Mouse (Mus musculus) kidney, embryonic 14.5 days (tissue): ENCODE data around the gene Syngap1. TPM values are rescaled to one million over a fixed set of nuclear protein-coding genes. Genes with fewer than 3 reads are reported as not detected.

ENCODE experiments used
- ATAC-seq: fragments of 200-750 bp; cut with Nextera tagmentation; 2 replicates; pipeline ENCODE4 v1.8.0; 2017; ENCODE audit warnings: moderate number of reproducible peaks, mild to moderate bottlenecking, moderate TSS enrichment, moderate library complexity; ENCODE audit not compliant: low FRiP score, low TSS enrichment
- H3K27ac ChIP-seq: fragments of 300-500 bp; sonication (generic); 2 replicates; pipeline ENCODE4 v1.5.1; 2014; ENCODE audit warnings: low read depth, mild to moderate bottlenecking, low read length, moderate library complexity, mixed read lengths
- H3K27me3 ChIP-seq: fragments of 300-500 bp; sonication (generic); 2 replicates; pipeline ENCODE4 v1.6.1; 2014; ENCODE audit warnings: mild to moderate bottlenecking, low read length; ENCODE audit not compliant: control insufficient read depth, insufficient read depth
- H3K36me3 ChIP-seq: fragments of 300-500 bp; sonication (generic); 2 replicates; pipeline ENCODE4 v1.6.1; 2014; ENCODE audit warnings: low read length, mixed read lengths; ENCODE audit not compliant: control insufficient read depth, insufficient read depth
- H3K4me1 ChIP-seq: fragments of 300-500 bp; sonication (generic); 2 replicates; pipeline ENCODE4 v1.6.1; 2014; ENCODE audit warnings: low read length, mixed read lengths; ENCODE audit not compliant: control insufficient read depth, insufficient read depth
- H3K4me2 ChIP-seq: fragments of 300-500 bp; sonication (generic); replicated peaks from 2 replicates; pipeline ENCODE4 v1.6.1; 2014; ENCODE audit warnings: low read depth, mild to moderate bottlenecking, low read length
- H3K4me3 ChIP-seq: fragments of 300-500 bp; sonication (generic); 2 replicates; pipeline ENCODE4 v1.5.1; 2014; ENCODE audit warnings: mild to moderate bottlenecking, low read length
- H3K9ac ChIP-seq: fragments of 300-500 bp; sonication (generic); 2 replicates; pipeline ENCODE4 v1.6.1; 2014; ENCODE audit warnings: low read depth, mild to moderate bottlenecking, low read length, moderate library complexity
- H3K9me3 ChIP-seq: fragments of 300-500 bp; sonication (generic); 2 replicates; pipeline ENCODE4 v1.6.1; 2016; ENCODE audit warnings: low read length; ENCODE audit not compliant: control insufficient read depth
- WGBS: fragments of 180-500 bp; shearing (Covaris S2); extraction: QIAGEN DNeasy Blood & Tissue Kit; methylation state at CpG from one replicate; pipeline ENCODE4 v1.1.7; 2014; 5-methylcytosine and 5-hydroxymethylcytosine counted together
- polyA plus RNA-seq: library from polyadenylated mRNA; unstranded; fragments of >200 nt; fragmentation: Nextera tagmentation; extraction: Ambion mirVana; gene quantifications from 2 replicates; pipeline ENCODE4 v1.2.1, GENCODE M21; 2014

Syngap1 gene
- polyA plus RNA-seq, 1 experiment from 2014 or later, result 2.6 TPM

DNA sequence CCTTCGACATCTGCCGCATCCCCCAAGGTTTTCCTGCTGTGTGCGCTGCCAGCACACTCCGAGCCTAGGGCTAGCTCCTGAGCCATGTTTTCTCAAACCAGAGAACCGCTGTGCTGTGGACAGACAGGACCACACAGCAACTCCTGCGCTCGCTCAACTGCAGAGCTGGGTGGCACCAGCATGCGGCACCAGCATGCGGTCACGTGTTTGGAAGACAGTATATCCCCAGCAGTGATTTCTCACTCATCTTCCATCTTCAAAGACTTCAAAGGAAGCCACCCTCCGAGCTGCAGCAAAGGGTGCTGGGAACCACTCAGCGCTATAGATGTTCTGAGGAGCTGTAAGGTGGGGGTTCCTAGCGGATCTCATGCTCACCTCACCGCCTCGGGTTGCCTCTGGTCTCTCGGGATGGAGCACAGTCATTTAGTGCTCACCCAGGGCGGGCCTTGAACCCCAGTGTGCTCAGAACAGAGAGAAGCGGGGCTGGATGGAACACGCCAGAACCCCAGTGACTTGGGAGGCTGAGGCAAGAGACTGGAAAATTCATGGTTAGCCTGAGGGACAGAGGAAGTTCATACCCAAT, 63.9 kb downstream of the Syngap1 start:
- Histone ChIP-seq H3K9ac (no peak overlapping the region), H3K4me3 (no peak overlapping the region), H3K36me3 (no peaks in the 10 kb centered on the region), H3K4me1 (no peaks in the 10 kb centered on the region), H3K27me3 (no peaks in the 10 kb centered on the region), H3K9me3 (no peaks in the 10 kb centered on the region), H3K4me2 (no peak overlapping the region), H3K27ac (no peak overlapping the region)
- WGBS, result 32% methylated on average over 19 of the region's 19 CpGs
- no peak for ATAC-seq

DNA sequence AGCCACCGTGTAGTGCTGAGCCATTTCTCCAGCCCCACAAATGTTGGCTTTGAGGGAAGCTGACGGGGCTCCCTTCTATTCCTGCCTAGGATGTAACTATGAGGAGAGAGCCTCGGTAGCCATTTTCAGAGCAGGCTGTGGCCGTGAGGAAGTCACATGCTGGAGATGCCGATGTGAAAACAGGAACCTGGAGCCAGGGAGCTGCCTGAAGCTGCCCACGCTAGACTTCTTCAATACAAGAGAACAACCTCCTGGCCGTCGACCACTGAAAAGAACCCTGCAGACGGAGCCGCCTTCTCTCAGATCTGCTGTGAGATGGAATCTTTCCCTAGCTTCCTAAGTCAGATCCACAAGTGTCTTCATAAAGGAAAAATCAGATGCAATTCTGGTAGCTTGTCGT, 64.6 kb downstream of the Syngap1 start:
- 54% methylated on average over 11 of the region's 11 CpGs for WGBS

DNA sequence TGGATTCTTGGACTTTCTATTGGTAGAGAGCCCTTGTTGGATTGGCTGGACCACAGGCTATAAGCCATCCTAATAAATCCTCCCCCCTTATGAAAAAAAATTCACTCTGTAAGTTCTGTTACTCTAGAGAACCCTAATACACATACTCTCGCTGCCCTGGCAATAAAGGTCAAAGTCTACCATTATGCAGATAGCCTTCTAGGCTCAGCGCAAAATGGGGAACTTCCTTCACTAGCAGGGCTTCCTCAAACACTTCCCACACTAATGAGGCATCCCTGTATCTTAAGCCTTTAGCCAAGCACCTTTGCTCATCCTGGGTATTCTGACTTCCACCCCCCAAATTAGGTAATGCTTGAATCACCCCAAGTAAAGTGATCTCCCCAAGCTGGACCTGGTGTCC, 67.2 kb downstream of the Syngap1 start:
- H3K9ac ChIP-seq, result no peak overlapping the region
- no peak for ATAC-seq
- no peak overlapping the region for H3K4me2 ChIP-seq
- no peaks in the 10 kb centered on the region for H3K27me3 ChIP-seq
- WGBS, result 73% methylated on average over 2 of the region's 2 CpGs
- peaks cover 11% of the 10 kb centered on the region; the same call in 1 of the 2 replicates for H3K4me1 ChIP-seq
- H3K36me3 ChIP-seq, result no peaks in the 10 kb centered on the region
- H3K4me3 ChIP-seq, result no peak overlapping the region
- H3K9me3 ChIP-seq, result no peaks in the 10 kb centered on the region
- H3K27ac ChIP-seq, result no peak overlapping the region

More for the DNA sequence above, 64.6 kb downstream of the Syngap1 start:
- H3K27ac ChIP-seq, result no peak overlapping the region
- H3K36me3 ChIP-seq, result no peaks in the 10 kb centered on the region
- no peak for ATAC-seq
- no peak overlapping the region for H3K4me2 ChIP-seq
- no peaks in the 10 kb centered on the region for H3K4me1 ChIP-seq
- no peaks in the 10 kb centered on the region for H3K27me3 ChIP-seq
- H3K9me3 ChIP-seq, result no peaks in the 10 kb centered on the region
- H3K4me3 ChIP-seq, result no peak overlapping the region
- no peak overlapping the region for H3K9ac ChIP-seq

DNA sequence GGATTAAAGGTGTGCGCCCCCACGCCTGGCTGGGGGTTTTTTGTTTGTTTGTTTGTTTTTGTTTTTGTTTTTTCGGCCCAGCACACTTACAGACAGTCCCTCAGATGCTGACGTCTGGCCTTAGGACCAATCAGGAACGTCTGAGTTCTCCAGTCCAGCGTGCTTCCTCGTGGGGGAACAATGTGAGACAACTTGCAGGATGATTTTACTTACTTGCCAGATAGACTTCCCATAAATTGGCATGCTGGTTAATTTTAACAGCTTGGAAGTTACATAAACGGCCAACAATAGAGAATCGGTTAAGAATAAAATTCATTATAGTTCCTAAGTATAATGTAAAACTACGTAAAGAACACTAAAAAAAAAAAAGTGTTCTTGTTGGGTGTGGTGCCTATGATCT, 70.1 kb downstream of the Syngap1 start:
- Histone ChIP-seq H3K27me3 (no peaks in the 10 kb centered on the region), H3K9me3 (no peaks in the 10 kb centered on the region), H3K4me3 (no peak overlapping the region), H3K9ac (no peak overlapping the region), H3K36me3 (no peaks in the 10 kb centered on the region), H3K4me2 (no peak overlapping the region), H3K4me1 (peaks cover 11% of the 10 kb centered on the region; the same call in 1 of the 2 replicates), H3K27ac (no peak overlapping the region)
- WGBS, result 91% methylated on average over 10 of the region's 10 CpGs
- ATAC-seq, result no peak

DNA sequence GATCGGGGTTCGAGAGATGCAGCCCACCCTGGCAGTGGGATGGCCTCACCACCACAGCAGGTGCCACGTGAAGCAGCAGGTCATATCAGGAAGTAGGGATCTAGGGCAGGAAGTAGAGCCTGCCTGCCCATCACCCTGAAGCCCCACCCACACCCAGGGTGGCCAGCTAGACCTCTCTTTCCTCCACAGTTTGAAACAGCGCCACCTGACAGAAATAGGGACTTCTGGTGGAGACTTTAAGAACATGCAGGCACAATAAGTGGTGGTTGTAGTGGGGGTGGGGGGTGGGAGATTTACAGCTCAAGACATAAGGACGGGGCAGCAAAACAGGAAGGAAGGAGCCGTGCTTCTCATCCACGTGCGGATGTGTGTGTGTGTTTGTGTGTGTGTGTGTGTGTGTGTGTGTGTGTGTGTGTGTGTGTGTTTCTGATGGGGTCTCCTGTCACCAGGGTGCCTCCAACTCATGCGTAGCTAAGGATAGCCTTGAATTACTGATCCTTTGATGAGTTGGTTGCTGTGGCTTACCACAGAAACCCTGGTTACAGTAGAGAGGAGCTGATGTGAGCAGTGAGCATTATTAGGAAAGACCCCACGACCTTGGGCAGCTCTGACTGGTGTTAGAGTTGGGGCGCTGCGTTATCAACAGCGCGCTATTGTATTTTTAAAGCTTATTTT, 71.1 kb downstream of the Syngap1 start:
- ATAC-seq, result no peak

DNA sequence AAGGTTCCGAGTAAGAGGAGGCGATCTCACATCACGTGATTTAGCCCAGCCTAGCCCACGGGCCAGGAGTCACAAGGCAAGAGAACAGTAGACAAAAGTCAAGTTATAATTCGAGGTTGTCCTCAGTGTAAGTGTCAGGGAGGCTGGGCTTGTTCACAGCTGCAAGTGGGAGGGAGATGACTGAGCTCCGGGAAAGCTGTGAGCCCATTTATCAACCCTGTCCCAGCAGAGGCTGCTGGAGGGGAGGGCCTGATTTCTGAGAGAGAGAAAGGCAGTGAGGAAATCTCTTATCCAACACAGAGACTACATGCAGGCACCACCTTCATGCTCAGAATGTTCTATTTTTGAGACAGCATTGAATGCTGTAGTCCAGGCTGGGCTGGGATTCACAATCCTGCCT, 71.9 kb downstream of the Syngap1 start:
- no peaks in the 10 kb centered on the region for H3K9me3 ChIP-seq
- no peak overlapping the region for H3K4me3 ChIP-seq
- H3K27ac ChIP-seq, result no peak overlapping the region; the same call in 1 of the 2 replicates
- ATAC-seq, result peak; percentile 56
- H3K27me3 ChIP-seq, result no peaks in the 10 kb centered on the region
- no peak overlapping the region for H3K9ac ChIP-seq
- H3K4me1 ChIP-seq, result peaks cover 11% of the 10 kb centered on the region; the same call in 1 of the 2 replicates
- H3K36me3 ChIP-seq, result no peaks in the 10 kb centered on the region
- WGBS, result 20% methylated on average over 6 of the region's 6 CpGs
- H3K4me2 ChIP-seq, result peak overlapping the region; percentile 1; the same call in 1 of the 2 replicates

More for the DNA sequence above, 71.1 kb downstream of the Syngap1 start:
- Histone ChIP-seq H3K4me2 (peak overlapping the region; percentile 1; the same call in 1 of the 2 replicates), H3K9ac (no peak overlapping the region), H3K4me3 (no peak overlapping the region), H3K9me3 (no peaks in the 10 kb centered on the region), H3K36me3 (no peaks in the 10 kb centered on the region), H3K4me1 (peaks cover 11% of the 10 kb centered on the region; the same call in 1 of the 2 replicates), H3K27me3 (no peaks in the 10 kb centered on the region), H3K27ac (no peak overlapping the region; the same call in 1 of the 2 replicates)
- 52% methylated on average over 14 of the region's 14 CpGs for WGBS

DNA sequence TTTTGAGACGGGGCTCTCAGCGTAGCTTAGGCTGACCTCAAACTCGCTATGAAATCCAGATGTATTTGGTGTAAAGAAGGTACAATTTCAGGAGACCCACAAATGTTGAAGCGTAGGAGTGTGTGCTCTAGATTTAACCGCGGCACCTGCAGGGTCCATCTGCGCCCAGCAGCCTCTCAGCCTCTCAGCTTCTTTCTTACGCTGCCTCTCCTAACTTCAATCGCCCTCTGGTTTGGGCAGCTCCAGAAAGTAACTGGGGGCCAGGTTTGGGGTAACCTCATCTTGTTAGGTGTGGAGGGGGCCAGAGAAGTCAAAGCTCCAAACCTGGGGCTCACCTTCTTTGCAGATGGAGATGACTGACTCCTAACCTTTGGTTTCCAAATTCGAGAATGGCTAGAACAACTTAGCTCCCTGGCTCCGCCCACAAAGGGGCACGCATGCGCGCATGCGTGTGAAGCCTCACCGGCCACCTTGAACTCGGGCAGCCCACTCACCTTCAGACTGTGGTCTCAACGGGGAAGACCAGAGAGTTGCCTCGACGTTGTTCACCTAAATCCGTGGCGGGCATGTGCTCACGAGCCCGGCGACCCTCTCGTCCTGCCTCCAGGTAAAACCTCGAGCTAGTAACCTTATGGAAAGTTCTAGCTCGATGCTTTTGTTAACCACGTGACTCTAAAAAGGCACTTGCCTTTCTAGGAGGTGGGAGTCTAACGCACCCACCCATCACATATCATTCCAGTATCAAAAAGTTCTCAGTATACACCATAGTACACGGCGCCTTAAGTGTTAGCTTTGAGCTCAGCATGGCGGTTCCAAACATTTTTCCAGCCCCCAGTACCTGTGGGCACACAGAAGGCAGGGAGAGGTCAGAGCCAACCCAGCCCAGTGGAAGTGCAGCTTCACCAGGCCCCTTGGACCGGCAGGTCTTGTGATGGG, 76.8 kb downstream of the Syngap1 start:
- WGBS, result 9% methylated on average over 34 of the region's 34 CpGs
- H3K9ac ChIP-seq, result peak overlapping the region; percentile 49; the same call in 1 of the 2 replicates
- peak; percentile 68 for ATAC-seq

DNA sequence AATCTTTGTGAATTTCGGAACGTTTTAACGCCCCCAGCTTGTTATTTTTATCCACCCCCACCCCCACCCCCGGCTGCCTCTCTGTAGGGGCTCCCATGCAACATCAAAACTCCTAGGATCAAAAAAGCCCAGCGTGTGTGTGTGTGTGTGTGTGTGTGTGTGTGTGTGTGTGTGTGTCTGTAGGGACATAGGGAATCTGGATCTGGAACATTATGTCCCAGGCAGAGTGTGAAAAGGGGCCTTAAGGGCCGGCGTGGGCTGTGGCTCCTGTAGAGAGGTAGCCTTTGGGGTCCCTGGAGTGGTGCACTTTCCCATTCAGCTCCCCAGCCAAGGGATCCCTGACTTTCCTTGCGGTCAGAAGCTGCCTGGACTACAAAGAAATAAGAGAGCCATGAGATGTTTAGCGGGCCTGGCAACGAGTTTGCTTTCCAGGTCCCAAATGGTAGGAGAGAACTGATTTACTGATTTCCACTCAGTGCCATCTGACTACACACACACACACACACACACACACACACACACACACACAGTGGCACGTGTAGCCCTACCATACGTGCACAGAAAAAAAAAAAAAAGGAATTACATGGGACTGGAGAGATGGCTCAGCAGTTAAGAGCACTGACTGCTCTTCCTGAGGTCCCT, 77.6 kb downstream of the Syngap1 start:
- Histone ChIP-seq H3K9ac (peak overlapping the region; percentile 49; the same call in 1 of the 2 replicates), H3K36me3 (peaks cover 36% of the 10 kb centered on the region; the same call in 1 of the 2 replicates), H3K4me3 (peak overlapping the region; percentile 46), H3K27ac (peak overlapping the region; percentile 65; the same call in 1 of the 2 replicates), H3K9me3 (no peaks in the 10 kb centered on the region), H3K4me2 (peak overlapping the region; percentile 58), H3K4me1 (no peaks in the 10 kb centered on the region), H3K27me3 (no peaks in the 10 kb centered on the region)
- ATAC-seq, result no peak
- 35% methylated on average over 12 of the region's 12 CpGs for WGBS

More for the DNA sequence above, 76.8 kb downstream of the Syngap1 start:
- no peaks in the 10 kb centered on the region for H3K9me3 ChIP-seq
- no peaks in the 10 kb centered on the region for H3K27me3 ChIP-seq
- no peaks in the 10 kb centered on the region for H3K4me1 ChIP-seq
- H3K4me2 ChIP-seq, result peak overlapping the region; percentile 58
- peak overlapping the region; percentile 65; the same call in 1 of the 2 replicates for H3K27ac ChIP-seq
- H3K36me3 ChIP-seq, result peaks cover 33% of the 10 kb centered on the region; the same call in 1 of the 2 replicates
- H3K4me3 ChIP-seq, result peak overlapping the region; percentile 46
